Mouse (Mus musculus): ENCODE data around the gene Daxx. TPM values are rescaled to one million over a fixed set of nuclear protein-coding genes. Genes with fewer than 3 reads are reported as not detected.

Gene Daxx
- polyA plus RNA-seq, 1 experiment from 2014 or later: 51.0 TPM

DNA sequence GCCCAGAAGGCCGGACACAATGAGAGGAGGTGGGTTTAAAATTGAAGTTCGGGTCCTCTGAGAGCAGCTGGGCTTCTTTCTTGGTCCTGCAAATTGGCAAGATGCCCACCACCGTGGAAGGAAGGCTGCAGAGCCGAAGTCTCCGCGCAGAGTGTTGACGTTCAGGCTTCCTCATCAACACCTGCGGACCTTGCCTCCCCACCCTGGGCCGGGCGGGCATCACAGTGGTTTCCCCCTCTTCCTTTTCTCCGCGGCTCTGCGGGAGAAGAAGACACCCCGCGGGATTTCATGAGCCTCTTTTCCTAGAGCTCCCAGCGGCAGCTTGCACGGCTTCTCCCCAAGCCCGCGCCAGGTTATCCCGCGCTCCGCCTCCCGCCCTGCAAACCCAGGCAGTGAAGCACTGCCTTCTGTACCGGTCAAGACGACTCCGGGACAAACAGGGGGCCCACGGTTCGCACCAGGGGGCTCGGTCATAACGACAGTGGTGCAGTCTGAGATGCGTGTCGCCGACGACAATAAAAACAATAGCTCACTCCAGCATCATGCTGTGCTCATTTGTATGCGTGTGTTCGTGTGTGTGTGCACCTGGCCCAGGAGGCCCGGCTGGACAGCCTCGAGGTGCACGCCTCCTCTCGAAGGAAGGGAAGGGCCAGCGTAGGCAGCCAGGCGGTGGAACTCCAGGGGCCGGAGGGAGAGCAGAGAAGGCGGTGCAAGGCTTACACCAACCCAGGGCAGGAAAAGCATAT lies 710 bp upstream of the Daxx start:
- no peak; the same call in 1 of the 2 replicates for ATAC-seq (ENCODE audit: low read depth)
- peaks cover 35% of the 10 kb centered on the region for H3K4me1 ChIP-seq (replicated peaks)
- H3K9me3 ChIP-seq: no peaks in the 10 kb centered on the region
- H3K9ac ChIP-seq: peak overlapping the region; percentile 82
- peak overlapping the region; percentile 94 for H3K4me2 ChIP-seq
- WGBS: under 1% methylated on average over 41 of the region's 44 CpGs
- no peaks in the 10 kb centered on the region for H3K27me3 ChIP-seq
- peak overlapping the region; percentile 88 for H3K4me3 ChIP-seq
- peak overlapping the region; percentile 94 for H3K27ac ChIP-seq (replicated peaks)
- peaks cover 28% of the 10 kb centered on the region for H3K36me3 ChIP-seq

DNA sequence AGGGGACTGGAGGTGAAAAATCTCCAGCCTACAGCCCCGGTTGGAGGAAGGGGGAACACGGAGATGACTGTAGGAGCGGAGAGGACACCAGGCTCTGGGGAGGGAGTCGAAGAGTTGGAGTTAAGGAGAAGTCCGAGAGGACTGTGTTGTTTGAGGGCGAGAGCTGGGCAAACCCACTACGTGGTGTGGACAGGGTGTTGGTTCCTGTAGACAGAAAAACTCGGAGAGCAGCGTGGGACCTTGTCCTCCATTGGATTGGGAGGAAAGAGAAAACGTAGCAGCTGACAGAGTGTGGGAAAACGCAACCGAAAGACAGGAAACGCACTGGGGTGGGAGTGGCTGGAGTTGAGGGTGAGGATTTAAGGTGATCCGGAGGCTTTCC lies 646 bp downstream of the Daxx start:
- peak overlapping the region; percentile 94 for H3K4me2 ChIP-seq
- H3K4me3 ChIP-seq: peak overlapping the region; percentile 88
- H3K9ac ChIP-seq: peak overlapping the region; percentile 92
- no peaks in the 10 kb centered on the region for H3K9me3 ChIP-seq
- no peaks in the 10 kb centered on the region for H3K27me3 ChIP-seq
- H3K27ac ChIP-seq (replicated peaks): peak overlapping the region; percentile 94
- peaks cover 46% of the 10 kb centered on the region for H3K4me1 ChIP-seq (replicated peaks)
- under 1% methylated on average over 14 of the region's 14 CpGs for WGBS
- no peak for ATAC-seq (ENCODE audit: low read depth)
- H3K36me3 ChIP-seq: peaks cover 40% of the 10 kb centered on the region

DNA sequence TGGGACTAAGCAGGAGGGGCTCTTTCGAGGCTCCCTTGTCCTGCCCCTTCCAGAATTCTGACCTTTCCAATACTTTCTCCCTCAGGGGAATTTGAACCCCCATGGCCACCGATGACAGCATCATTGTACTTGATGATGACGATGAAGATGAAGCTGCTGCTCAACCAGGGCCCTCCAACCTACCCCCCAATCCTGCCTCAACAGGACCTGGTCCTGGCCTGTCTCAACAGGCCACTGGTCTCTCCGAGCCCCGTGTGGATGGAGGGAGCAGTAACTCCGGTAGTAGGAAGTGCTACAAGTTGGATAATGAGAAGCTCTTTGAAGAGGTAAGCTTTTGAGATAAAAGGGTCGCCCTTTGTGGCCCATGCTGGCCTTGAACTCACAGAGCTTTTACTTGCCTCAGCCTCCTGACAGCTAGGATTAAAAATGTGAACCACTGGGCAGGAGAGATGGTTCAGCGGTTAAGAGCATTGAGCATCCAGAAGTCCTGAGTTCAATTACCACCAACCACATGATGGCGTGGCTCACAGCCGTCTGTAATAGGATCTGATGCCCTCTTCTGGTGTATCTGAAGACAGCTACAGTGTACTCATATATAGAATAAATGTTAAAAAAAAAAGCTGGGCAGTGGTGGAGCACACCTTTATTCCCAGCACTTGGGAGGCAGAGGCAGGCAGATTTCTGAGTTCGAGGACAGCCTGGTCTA lies 1.3 kb downstream of the Daxx start:
- H3K4me3 ChIP-seq: peak overlapping the region; percentile 88
- H3K9me3 ChIP-seq: no peaks in the 10 kb centered on the region
- H3K4me1 ChIP-seq (replicated peaks): peaks cover 52% of the 10 kb centered on the region
- peak overlapping the region; percentile 94; the same call in 1 of the 2 replicates for H3K27ac ChIP-seq (replicated peaks)
- peak overlapping the region; percentile 94 for H3K4me2 ChIP-seq
- peaks cover 44% of the 10 kb centered on the region for H3K36me3 ChIP-seq
- H3K9ac ChIP-seq: peak overlapping the region; percentile 92
- ATAC-seq (ENCODE audit: low read depth): no peak
- 55% methylated on average over 11 of the region's 11 CpGs for WGBS
- no peaks in the 10 kb centered on the region for H3K27me3 ChIP-seq

DNA sequence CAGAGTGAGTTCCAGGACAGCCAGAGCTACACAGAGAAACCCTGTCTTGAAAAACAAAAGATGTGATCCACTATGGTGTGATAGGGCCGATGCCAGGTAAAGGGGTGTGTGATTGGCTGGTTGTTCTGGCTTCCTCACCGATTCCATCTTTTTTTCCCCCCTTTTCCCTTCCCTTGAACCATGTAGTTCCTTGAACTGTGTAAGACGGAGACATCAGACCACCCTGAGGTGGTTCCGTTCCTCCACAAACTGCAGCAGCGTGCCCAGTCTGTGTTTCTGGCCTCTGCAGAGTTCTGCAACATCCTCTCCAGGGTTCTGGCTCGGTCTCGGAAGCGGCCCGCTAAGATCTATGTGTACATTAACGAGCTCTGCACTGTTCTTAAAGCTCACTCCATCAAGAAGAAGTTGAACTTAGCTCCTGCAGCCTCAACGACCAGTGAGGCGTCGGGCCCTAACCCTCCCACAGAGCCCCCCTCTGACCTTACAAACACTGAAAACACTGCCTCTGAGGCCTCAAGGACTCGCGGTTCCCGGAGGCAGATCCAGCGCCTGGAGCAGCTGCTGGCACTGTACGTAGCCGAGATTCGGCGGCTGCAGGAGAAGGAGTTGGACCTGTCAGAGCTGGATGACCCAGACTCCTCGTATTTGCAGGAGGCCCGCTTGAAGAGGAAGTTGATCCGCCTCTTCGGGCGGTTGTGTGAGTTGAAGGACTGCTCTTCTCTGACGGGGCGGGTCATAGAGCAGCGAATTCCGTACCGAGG lies 2.0 kb downstream of the Daxx start:
- Histone ChIP-seq H3K4me3 (no peak overlapping the region), H3K9me3 (no peaks in the 10 kb centered on the region), H3K9ac (no peak overlapping the region), H3K27me3 (no peaks in the 10 kb centered on the region), H3K36me3 (peaks cover 44% of the 10 kb centered on the region), H3K27ac (replicated peaks) (no peak overlapping the region), H3K4me2 (no peak overlapping the region), H3K4me1 (replicated peaks) (peaks cover 53% of the 10 kb centered on the region)
- WGBS: 91% methylated on average over 31 of the region's 31 CpGs
- ATAC-seq (ENCODE audit: low read depth): no peak

DNA sequence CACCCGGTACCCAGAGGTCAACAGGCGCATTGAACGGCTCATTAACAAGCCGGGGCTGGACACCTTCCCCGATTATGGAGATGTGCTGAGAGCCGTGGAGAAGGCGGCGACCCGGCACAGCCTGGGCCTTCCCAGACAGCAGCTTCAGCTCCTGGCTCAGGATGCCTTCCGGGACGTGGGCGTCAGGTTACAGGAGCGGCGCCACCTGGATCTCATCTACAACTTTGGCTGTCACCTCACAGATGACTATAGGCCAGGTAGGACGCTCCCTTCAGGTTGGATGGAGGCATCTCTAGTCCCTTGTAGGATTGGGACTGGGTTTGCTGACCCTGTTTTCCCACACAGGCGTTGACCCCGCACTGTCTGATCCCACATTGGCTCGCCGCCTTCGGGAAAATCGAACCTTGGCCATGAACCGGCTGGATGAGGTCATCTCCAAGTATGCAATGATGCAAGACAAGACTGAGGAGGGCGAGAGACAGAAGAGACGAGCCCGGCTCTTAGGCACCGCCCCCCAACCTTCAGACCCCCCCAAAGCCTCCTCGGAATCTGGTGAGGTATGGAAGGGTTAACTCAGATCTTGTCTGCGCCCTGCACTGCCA lies 2.7 kb downstream of the Daxx start:
- Histone ChIP-seq H3K36me3 (peaks cover 44% of the 10 kb centered on the region), H3K27me3 (no peaks in the 10 kb centered on the region), H3K9me3 (no peaks in the 10 kb centered on the region), H3K9ac (no peak overlapping the region), H3K4me2 (no peak overlapping the region), H3K4me1 (replicated peaks) (peaks cover 58% of the 10 kb centered on the region), H3K27ac (replicated peaks) (no peak overlapping the region), H3K4me3 (no peak overlapping the region)
- no peak for ATAC-seq (ENCODE audit: low read depth)
- 93% methylated on average over 28 of the region's 28 CpGs for WGBS

DNA sequence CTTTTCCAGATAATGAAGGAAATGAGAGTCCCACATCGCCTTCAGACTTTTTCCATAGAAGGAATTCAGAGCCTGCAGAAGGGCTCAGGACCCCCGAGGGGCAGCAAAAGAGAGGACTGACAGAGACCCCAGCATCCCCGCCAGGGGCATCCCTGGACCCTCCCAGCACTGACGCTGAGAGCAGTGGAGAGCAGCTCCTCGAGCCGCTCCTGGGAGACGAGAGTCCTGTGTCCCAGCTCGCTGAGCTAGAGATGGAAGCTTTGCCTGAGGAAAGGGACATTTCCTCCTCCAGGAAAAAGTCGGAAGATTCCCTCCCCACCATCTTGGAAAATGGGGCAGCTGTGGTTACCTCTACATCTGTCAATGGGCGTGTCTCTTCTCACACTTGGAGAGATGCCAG lies 4.0 kb downstream of the Daxx start:
- Histone ChIP-seq H3K36me3 (peaks cover 56% of the 10 kb centered on the region), H3K27me3 (no peaks in the 10 kb centered on the region), H3K27ac (replicated peaks) (no peak overlapping the region), H3K9me3 (no peaks in the 10 kb centered on the region), H3K9ac (no peak overlapping the region), H3K4me3 (no peak overlapping the region), H3K4me2 (no peak overlapping the region), H3K4me1 (replicated peaks) (peaks cover 64% of the 10 kb centered on the region)
- ATAC-seq (ENCODE audit: low read depth): no peak
- 93% methylated on average over 10 of the region's 10 CpGs for WGBS

DNA sequence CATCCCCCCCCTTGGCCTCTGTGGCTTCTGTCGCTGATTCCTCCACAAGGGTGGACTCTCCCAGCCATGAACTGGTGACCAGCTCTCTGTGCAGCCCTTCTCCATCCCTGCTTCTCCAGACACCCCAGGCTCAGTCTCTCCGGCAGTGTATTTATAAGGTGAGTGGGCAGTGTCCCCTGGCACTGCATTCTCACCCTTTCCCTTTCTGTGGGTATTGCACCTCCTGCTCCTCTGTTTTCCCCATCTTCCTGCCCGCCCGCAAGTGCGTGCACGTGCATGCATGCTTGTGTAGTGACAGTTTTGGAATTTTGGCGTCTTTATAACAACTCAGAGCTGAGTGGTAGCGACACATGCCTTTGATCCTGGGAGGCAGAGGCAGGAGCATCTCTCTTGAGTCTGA lies 4.7 kb downstream of the Daxx start:
- H3K36me3 ChIP-seq: peaks cover 60% of the 10 kb centered on the region

DNA sequence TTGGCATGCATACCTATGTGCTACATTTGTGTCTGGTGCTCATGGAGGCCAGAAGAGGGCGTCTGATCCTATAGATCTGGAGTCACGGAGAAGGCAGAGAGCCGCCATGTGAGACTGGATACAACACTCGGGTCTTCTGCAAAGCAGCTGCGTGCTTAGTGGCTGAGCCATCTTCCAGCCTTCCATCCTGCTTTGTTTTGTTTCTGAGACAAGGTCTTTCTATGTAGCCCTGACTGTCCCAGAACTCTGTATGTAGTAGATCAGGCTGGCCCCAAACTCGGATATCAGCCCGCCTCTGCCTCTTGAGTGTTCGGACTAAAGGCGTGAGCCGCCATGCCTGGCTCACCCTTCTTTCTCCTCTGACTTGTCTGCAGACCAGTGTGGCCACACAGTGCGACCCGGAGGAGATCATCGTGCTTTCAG lies 5.8 kb downstream of the Daxx start:
- Histone ChIP-seq H3K4me2 (peak overlapping the region; percentile 66), H3K9ac (peak overlapping the region; percentile 70; the same call in 1 of the 2 replicates), H3K27ac (replicated peaks) (peak overlapping the region; percentile 85; the same call in 1 of the 2 replicates), H3K4me3 (peak overlapping the region; percentile 51), H3K9me3 (no peaks in the 10 kb centered on the region), H3K27me3 (no peaks in the 10 kb centered on the region), H3K4me1 (replicated peaks) (peaks cover 78% of the 10 kb centered on the region), H3K36me3 (peaks cover 60% of the 10 kb centered on the region)
- WGBS: 73% methylated on average over 13 of the region's 13 CpGs
- no peak for ATAC-seq (ENCODE audit: low read depth)

More for the DNA sequence above, 4.7 kb downstream of the Daxx start:
- Histone ChIP-seq H3K4me3 (no peak overlapping the region), H3K9ac (no peak overlapping the region), H3K9me3 (no peaks in the 10 kb centered on the region), H3K4me2 (no peak overlapping the region), H3K4me1 (replicated peaks) (peaks cover 70% of the 10 kb centered on the region), H3K27ac (replicated peaks) (no peak overlapping the region), H3K27me3 (no peaks in the 10 kb centered on the region)
- WGBS: 96% methylated on average over 8 of the region's 8 CpGs
- ATAC-seq (ENCODE audit: low read depth): no peak

DNA sequence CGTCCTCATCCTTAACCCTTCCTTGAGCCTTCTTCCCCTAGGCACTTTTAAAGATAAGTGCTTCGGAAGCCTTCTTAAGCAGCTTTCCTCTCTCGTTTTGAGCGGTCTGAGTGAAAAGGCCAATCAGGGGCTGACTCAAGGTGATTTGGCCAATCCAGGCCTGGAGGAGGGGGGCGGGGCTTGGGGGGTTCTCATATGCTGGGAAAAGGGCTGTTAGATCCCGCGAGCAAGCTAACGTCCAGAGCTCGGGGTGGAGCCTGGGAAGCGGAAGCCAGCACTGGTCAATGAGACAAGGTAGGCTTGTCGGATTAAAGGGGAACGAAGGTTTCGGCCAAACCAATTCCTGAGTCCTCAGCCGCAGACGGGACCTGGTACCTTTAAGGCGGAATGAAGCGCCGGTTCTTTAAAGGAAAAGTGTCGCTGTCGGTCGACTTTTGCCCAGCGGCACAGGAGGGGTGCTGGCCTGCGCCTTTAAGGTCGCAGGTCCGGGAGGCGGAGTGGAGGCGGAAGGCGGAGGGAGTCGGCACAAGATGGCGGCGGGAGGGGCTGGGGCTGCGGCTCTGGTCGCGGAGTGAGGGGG lies 6.5 kb downstream of the Daxx start, which contains the start of the genes Tapbp and Zbtb22:
TSS of gene Tapbp (plus strand) at position 229 of the 580 bp plus-strand sequence.
TSS of gene Zbtb22 (plus strand) at position 234 of the 580 bp plus-strand sequence.
- no peaks in the 10 kb centered on the region for H3K9me3 ChIP-seq
- peak; percentile 88 for ATAC-seq (ENCODE audit: low read depth)
- H3K4me2 ChIP-seq: peak within 1 kb of the TSS; percentile 66
- under 1% methylated on average over 33 of the region's 34 CpGs for WGBS
- peaks cover 78% of the 10 kb centered on the region for H3K4me1 ChIP-seq (replicated peaks)
- H3K36me3 ChIP-seq: peaks cover 56% of the 10 kb centered on the region
- H3K9ac ChIP-seq: peak within 1 kb of the TSS; percentile 70
- H3K27me3 ChIP-seq: no peaks in the 10 kb centered on the region
- H3K27ac ChIP-seq (replicated peaks): peak within 1 kb of the TSS; percentile 85
- H3K4me3 ChIP-seq: peak within 1 kb of the TSS; percentile 51

DNA sequence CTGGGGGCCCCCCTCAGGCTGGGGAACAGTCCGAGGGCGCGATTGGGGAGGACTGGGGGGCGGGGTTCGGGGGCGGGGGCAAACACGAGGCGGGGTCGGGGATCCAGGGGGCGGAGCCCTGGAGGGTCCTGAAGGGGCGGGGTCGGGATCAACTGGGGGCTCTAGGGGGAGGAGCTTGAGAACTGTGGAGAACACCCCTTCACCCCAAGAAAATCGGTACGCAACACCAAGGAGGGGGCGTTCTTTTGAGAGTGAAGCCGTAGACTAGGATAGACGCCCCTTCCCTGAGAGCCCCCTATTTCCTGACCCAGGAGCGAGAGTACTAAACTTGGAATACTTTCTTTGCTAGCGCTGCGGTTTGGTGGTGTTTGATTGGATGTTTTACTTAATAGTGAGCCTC lies 7.1 kb downstream of the Daxx start:
- Histone ChIP-seq H3K9me3 (no peaks in the 10 kb centered on the region), H3K4me3 (peak overlapping the region; percentile 51), H3K4me2 (peak overlapping the region; percentile 66), H3K4me1 (replicated peaks) (peaks cover 78% of the 10 kb centered on the region), H3K27me3 (no peaks in the 10 kb centered on the region), H3K27ac (replicated peaks) (peak overlapping the region; percentile 85), H3K36me3 (peaks cover 51% of the 10 kb centered on the region), H3K9ac (peak overlapping the region; percentile 70)
- WGBS: under 1% methylated on average over 20 of the region's 20 CpGs
- ATAC-seq (ENCODE audit: low read depth): peak; percentile 13

All from neural tube, embryonic 13.5 days (tissue).